Mouse (Mus musculus) embryo, embryonic 9.5 days (tissue): ENCODE data around the gene Ncf2.
"Not testable (repeated sequence)": the region's sequence is repeated elsewhere in the genome, so short reads cannot be mapped to it uniquely, and the experiment has no call there.

ENCODE experiments used
- DNase-seq: peaks from one replicate; pipeline ENCODE4 v3.0.0-alpha.2; 2017; ENCODE audit errors: extremely low spot score

The Ncf2 gene

GRCm38 (mm10) chr1:152799897-152800296 lies at the start of gene Ncf2:
Ncf2 (plus strand) TSS chr1:152800194.
- no peak for DNase-seq

GRCm38 (mm10) chr1:152750312-152750965 lies 49.6 kb upstream of the Ncf2 start, which contains the start of gene Apobec4:
Apobec4 (plus strand) TSS chr1:152750551.
- no peak for DNase-seq

- DNase-seq: no peak
Measured at GRCm38 (mm10) chr1:152761791-152762190, 38.2 kb upstream of the Ncf2 start.

- peak; percentile 98 for DNase-seq
Measured at GRCm38 (mm10) chr1:152766032-152766772, 33.8 kb upstream of the Ncf2 start, which contains the start of the genes Rgl1 and Arpc5. Rgl1 (minus strand) TSS chr1:152766351. Arpc5 (plus strand) TSS chr1:152766542.

- DNase-seq: no peak
Measured at GRCm38 (mm10) chr1:152766804-152767748, 32.9 kb upstream of the Ncf2 start.

- peak; percentile 77 for DNase-seq
Measured at GRCm38 (mm10) chr1:152767749-152768488, 32.1 kb upstream of the Ncf2 start.

GRCm38 (mm10) chr1:152771016-152771415 lies 29.0 kb upstream of the Ncf2 start:
- DNase-seq: no peak

- not testable (repeated sequence) for DNase-seq
Measured at GRCm38 (mm10) chr1:152774601-152775000, 25.4 kb upstream of the Ncf2 start.

GRCm38 (mm10) chr1:152779071-152779737 lies 20.8 kb upstream of the Ncf2 start:
- peak; percentile 75 for DNase-seq

GRCm38 (mm10) chr1:152784620-152785019 lies 15.4 kb upstream of the Ncf2 start:
- DNase-seq: no peak

GRCm38 (mm10) chr1:152785446-152785845 lies 14.5 kb upstream of the Ncf2 start:
- not testable (repeated sequence) for DNase-seq

GRCm38 (mm10) chr1:152786953-152787352 lies 13.0 kb upstream of the Ncf2 start:
- no peak for DNase-seq

- DNase-seq: peak; percentile 65
Measured at GRCm38 (mm10) chr1:152788121-152788660, 11.8 kb upstream of the Ncf2 start.

GRCm38 (mm10) chr1:152790254-152790653 lies 9.7 kb upstream of the Ncf2 start:
- DNase-seq: peak; percentile 67

GRCm38 (mm10) chr1:152790821-152791220 lies 9.2 kb upstream of the Ncf2 start:
- DNase-seq: no peak

GRCm38 (mm10) chr1:152791269-152791668 lies 8.7 kb upstream of the Ncf2 start:
- peak; percentile 71 for DNase-seq

- DNase-seq: peak; percentile 51
Measured at GRCm38 (mm10) chr1:152792736-152793494, 7.1 kb upstream of the Ncf2 start.

GRCm38 (mm10) chr1:152793495-152794130 lies 6.4 kb upstream of the Ncf2 start:
- DNase-seq: peak; percentile 60

- no peak for DNase-seq
Measured at GRCm38 (mm10) chr1:152795688-152796255, 4.2 kb upstream of the Ncf2 start.
